Mouse (Mus musculus): Measurements from ENCODE around the gene Ntng2.

Ntng2 gene

DNA sequence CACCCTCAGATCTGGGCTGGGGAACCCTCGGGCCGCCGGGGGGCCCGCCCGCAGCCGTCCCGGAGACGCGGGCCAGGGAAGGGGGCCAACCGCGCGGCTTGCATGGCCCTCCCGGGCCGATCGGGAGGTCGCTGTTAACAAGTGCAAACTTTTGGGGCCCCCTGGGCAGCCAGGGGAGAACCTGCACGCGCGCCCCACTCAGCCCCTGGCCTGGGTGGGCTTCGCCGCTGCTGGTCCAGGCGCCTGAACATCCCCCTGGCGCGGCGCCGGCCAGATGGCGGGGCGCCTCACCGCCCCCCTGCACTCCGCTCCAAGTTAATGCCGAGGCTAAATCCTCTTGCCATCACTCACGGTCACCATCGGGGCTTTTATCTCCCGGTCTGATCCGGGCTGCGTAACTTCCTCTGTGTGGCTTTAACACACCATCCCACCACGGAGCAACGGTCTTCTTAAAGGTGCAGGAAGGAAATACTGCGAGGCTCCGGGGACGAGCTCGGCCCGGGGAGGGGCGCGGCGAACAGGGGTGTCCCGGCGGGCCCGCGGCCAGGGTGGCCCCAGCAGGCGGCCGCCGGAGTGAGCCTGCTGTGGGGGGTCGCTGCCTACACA, at the start of gene Ntng2:
Ntng2 (minus strand) TSS at position 407 of the 606 bp plus-strand sequence.
- DNase-seq (ENCODE audit: low spot score) = peak; percentile 68

DNA sequence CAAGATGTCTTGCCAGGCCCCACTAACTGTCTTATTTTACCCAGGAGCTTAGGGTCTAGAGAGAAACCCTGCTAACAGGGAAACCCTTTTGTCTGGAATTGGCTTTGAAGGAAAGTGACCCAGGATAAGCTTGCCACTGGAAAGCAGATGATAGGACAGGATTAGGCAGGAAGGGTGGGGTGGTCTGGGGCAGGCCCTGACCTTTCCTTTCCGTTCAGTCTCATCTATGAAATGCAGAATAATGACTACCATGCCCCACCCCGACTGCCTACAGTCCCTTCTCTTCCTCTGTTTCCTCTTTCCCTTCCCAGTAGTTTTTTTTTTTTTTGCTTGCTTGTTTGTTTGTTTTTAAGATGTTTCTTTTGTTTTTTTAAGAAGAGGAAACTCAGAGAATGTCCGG, 42.8 kb upstream of the Ntng2 start:
- DNase-seq (ENCODE audit: low spot score) = no peak

DNA sequence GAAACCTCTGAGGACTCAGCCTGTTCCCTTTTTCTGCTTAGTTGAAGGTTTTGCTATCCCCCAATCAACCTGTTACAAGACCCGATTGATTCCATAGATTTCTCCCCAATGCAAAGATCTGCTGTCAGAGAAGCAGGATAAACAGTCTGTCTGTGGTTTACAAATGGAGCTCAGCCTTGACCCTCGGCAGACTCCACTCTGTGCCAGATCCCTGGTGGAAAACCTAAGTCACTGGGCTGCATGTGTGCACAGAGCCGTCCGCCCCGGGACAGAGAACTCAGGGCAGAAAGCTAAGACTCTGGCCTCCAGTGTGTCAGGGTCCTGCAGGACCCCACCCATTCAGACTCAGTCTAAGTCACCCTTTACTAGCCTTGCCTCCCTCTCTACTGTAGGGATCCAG, 34.8 kb upstream of the Ntng2 start:
- no peak for DNase-seq (ENCODE audit: low spot score)

DNA sequence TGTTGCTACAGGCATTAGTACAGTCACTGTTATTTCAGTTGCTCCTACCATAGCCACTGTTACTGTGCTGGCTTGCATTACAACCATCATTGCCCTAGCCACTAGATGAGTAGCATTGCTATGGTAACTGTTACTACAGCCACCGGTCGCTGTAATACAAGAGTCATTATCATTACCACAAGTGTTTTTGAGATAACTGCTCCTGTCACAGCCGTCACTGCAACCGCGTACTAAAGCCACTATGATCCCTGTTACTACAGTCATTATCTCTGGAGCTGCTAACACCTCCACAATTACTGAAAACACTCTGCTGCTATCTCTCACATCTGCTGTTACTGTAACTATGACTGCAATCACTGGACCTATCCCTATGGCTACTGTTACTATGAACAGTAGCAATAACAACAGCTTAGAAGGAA, 24.9 kb upstream of the Ntng2 start:
- no peak for DNase-seq (ENCODE audit: low spot score)

DNA sequence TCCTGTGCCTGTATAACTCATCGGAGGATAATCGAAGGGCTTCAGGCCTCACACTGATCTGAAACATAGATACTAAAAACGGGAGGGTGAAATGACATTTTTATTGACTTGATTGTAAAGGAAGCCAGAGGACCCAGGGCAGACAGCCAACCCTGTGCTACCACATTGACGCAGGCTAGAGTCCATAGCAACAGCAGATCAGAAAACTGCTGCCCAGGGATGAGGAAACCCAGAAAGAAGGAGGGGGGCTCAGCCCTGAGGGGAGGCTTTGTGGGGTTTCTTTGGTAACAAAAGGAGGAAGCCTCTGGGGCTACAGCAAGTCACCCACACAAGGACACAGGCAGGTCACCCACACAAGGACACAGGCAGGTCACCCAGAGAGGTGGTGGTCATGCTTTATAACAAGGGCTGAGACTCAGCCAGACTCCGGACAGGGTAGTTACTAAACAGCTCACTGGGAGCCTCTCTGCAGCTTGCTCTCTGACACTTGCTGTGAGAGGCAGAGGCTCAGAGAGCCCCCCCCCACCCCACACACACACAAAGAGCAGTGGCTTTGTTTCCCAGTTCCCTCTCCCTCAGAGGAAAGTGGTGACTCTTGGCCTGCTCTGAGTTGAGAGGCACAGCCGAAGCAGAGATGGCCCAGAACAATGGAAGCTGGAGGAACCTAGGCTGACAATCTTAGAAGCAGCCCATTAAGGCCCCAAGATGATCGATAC, 19.2 kb upstream of the Ntng2 start:
- DNase-seq (ENCODE audit: low spot score) = peak; percentile 43

DNA sequence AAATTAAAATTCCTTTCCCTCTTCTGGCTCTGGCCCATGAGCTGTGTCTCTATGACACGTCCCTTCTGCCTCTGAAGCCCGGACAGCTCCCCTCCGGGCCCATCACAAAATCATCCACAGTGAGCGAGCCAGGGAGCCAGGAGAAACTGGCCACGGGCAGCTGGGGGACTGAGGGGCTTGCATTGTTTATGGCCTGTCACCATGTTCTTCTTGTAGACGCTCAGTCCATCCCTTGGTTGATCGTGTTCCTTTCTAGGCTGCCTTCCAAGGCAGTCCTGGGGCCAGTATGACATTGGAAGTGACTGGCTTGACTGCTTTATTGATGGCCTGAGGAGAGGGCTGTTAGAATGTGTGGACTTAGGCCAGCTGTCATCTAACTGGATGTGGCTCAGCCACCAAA, 18.3 kb upstream of the Ntng2 start:
- no peak for DNase-seq (ENCODE audit: low spot score)

DNA sequence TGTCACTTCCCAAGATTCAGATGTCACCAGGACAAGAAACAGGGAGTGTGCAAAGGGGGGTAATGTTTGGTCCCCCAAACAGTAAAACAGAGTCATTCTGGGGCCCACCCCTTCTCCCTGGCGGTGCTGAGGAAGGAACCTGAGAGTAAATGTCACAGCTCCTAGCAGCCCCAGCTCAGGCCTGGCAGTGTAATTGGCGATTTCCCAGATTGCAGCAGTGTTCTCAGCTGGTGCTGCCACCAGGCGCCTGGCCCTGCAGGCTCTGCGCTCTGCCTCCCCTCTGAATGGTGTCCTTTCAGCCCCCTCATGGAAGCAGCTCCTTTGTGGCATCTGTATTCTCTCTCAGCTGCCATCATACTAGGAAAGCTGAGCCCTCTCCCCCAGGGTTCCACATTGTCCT, 14.0 kb upstream of the Ntng2 start:
- DNase-seq (ENCODE audit: low spot score) = no peak

DNA sequence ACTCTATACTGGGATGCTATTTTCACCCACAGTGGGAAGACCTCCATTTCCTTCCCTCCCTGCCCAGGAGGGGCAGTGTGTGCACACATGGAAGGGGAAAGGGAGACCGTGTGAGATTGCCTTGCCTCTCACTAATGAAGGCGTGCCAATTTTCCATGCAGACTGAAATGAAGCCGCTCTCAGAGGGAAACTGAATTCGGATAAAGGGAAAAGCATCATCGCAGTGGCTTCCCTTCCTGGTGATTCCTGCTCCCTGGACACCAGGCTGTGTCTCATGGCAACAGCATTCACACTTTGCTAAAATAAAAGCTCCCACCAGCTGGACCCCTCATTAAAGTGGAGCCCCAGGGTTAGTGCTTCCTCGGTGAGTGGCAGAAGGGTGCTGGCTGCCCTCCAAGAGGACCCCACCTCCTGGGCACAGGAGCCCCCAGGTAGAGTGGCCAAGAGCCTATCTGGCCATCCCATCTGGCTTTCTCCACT, 9.7 kb upstream of the Ntng2 start:
- DNase-seq (ENCODE audit: low spot score) = no peak

DNA sequence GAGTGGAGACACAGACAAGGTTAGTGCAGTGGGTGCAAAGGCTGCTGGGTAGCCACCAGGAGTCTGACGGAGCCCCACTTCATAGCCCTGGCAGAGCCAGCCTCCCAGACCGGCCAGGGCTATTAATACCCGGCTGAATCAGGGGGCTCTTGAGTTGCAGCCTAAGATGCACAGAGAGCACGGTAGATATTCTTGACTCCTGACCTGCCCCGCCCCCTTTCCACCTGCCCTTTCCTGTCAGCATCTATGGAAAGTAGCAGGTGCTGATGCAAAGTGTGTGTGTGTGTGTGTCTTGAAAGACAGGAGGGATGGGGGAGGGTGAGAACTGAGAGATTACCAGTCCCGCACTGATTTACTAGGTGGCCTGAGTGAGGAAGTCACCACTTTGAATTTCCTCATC, 8.3 kb upstream of the Ntng2 start:
- no peak for DNase-seq (ENCODE audit: low spot score)

DNA sequence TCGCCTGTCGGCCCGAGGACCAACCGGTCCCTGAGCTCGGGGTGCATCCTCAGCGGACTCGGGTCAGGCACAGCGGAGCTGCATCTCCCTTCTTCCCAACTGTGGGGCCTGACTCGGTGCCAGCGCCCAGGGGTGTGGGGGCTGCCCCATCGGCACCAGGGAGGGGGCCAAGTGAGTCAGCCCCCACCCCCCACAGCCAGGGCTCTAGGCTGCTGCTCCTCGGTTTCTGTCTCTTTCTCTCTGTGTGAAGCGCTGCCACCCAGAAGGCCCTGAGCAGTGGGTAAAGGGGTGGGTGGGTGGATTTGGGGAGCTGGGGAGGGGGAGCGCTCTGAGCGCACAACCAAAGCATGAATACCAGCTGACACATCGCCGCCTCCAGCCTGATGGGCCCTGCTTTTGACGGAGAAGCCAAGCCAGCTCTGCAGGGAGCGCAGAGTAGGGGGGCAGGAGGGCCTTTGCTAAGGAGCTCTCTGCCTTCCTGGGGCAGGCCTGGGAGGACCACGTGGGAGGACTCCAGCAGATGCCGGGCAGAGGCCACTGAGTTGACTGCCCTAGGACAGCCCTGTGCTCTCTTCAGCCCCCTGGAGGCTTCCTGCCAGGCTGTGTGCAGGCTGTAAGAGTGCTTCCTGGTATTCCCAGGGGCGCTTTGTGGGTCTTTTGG, 530 bp upstream of the Ntng2 start:
- peak; percentile 69 for DNase-seq (ENCODE audit: low spot score)

DNA sequence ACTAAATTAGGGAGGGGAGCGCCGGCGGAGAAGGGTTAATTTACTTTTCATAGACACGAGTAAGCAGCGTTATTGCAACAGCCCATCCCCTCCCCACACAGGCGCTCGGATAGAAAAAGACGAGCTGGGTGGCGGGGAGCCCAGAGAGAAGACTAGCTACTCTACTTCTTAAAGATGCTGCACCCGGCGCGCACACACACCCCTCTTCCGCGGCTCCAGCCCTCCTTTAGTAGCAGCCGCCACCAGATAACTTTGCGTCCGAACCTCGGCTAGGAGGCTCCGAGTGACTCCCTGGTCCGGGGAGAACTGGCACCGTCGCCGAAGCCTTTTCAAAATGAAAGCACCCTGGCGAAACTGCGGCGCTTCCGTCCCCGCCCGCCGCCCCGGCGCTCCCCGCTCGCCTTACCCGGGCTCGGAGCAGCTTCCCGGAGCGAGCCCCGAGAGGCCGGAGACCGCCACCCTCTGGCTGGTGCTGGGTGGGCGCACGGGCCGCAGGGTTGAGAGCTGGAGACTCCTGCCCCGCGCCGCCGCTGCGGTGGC, 676 bp downstream of the Ntng2 start:
- DNase-seq (ENCODE audit: low spot score) = peak; percentile 53

DNA sequence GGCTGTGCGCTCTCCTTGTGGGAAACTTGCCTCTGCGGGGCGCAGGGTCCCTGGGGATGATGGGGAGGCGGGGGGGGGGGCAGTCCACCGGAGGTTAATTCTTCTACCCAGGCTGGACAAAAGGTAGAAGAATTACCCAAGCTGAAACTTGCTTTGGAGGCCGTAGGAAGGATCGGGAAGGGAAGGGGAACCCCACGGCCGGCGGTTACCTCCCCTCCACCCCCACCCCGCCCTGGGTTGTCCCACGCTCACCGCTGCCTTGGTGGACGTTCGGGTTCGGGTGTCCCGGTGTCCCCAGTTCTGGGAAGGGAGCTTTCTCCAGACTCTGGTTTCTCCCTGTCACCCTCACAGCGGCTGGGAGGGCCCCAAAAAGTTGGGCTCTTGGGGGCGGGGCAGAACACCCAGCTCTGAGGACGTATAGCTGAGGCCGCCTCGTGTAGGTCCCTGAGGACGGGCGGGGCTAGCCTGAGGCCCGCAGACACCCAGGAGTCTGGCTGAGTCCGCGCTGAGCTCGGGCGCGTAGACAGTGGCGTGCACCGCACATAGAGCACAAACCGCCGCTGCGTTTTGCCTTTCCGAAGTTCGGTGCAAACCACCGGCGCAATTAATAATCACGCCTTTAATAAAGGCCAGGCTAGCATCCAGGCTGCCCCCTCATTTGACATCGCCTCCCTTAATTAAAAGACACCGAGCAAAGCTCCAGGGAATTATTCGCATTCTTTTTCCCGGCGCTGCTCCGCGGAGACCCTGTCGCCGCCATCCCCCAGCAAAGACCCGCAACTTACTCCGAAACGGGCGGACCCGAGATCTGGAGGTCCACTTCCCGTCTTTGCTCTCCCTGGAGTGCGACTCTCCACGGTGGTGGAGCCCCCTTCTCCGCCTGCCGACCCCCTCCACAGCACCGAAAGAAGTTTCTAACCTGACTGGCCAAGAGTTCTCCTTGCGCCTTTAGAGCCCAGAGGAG, 1.4 kb downstream of the Ntng2 start:
- DNase-seq (ENCODE audit: low spot score) = peak; percentile 36

DNA sequence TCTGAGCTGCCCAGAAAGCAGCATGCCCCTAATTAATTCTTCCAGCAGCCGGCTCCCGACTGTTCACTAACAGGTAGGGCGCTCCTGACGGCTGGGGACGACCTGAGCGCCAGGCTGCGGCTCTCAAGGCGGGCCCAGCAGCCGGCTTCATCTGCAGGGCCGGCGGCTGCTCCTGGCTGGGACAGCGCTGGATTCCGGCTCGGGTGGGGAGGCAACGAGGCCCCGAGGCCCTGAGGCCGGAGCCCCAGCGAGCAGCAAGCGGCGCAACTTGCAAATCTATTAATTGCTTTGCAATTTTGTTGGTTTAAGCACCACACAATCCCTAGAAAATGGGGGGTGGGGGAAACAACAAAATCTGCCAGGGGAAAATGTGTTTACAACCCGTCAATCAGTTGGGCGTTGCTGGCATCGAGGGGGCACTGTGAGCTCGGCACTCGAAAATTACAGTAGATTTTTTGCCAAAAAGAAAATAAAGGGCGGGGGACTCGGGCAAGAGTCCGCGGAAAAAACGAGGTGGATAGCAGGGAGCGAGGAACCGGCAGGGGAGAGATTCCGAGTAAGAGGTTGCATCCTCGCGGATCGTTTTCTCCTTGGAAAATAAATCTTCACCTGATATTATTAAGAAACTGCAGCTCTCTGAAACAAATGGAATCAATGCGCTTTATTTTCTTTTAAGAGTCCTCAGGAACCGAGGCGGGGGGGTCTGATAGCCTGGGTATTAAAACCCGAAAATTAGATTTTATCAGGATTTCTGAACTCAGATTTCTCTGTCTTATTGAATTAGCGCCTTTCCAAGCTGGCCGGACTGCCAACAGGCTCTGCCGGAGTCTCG, 2.3 kb downstream of the Ntng2 start:
- peak; percentile 57 for DNase-seq (ENCODE audit: low spot score)

DNA sequence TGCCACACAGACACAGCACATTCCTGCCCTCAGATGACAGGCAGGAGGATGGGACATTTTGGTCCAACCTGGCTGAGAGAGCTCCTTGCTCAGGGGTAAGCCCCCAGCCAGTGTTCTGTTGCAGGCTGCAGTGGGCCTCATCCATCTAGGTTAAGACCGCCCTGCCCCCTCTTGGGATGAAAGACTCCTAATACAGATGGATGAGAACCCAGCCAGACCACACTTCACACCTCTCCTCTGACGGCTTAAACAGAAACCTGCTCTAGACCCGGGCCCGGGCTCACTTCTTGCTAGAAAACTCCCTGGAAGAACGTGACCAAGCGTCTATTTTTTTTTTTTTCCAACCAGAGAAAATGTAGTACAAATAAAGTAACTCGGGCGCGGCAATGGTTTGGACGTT, 3.0 kb downstream of the Ntng2 start:
- peak; percentile 35 for DNase-seq (ENCODE audit: low spot score)

DNA sequence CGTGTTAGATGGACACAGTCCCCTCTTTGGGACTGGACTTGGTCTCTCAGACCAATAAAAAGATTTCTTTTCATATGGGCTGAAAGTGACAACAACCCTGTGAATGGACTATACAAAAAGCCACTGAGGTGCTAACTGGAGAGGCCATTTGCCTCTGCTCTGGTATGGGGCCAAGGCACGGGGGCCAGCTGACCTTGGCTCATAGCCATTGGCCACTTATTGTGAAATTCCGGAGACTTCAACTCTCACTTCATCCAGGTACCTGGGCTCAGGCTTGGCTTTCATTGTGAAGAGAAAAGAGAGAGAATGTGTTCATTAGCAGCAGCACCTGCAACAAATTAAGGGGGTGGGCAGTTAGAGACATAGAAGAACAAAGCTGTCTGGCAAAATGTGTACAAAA, 4.3 kb downstream of the Ntng2 start:
- no peak for DNase-seq (ENCODE audit: low spot score)

DNA sequence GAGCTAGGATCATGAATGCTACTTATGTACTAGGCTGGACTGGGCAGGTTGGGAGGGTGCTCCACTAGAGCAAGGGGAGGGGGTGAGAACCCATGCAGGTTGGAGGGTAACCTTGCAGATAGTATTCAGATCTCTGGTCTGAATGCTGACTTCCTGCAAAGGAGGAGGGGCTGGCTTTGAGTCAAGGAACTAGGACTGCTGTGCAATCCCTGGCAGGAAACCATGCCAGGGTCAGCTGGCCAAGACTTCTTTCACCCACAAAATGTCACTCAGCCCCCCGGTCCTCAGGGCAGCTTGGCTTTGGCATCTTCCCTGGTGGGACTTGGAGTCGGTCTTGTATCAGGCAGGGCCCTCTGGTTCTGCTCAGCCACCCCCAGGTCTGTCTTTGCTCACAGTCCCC, 5.4 kb downstream of the Ntng2 start:
- DNase-seq (ENCODE audit: low spot score) = no peak

DNA sequence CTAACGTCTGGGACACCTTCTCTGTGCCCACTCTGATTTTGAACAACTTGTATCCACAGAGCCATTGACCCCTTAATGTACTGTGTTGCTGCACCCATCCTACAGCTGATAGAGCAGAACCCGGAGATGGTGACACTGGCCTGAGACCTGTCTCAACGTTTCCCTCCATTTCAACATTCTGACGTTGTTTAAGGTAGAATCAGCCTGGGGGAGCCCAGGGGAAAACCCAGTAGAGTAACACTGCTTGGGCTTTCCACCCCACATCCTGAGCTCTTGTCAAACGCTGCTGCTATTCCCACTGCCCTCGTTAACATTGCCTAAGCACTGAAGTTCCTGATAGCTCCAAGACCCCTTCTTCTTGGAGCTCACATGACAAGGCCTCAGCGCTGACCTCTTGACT, 5.9 kb downstream of the Ntng2 start:
- DNase-seq (ENCODE audit: low spot score) = no peak

DNA sequence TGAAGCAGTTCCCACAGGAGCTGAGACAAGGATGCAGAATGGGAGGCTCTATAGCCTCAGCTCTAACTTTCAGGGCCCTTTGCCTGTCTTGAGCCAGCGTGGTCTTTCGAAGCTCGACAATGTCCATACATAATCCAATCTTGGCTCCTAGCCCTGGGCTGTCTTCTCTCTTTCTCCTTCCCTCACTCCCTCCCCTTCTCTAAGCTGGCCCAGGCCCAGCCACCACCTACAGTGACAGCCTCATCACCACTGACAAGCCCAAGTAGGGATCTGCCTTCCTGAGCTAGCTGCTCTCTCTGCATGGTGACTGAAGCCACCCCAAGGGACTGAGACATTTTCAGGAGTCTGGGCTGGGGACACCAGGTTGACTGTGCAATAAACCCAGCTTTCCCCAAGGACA, 6.5 kb downstream of the Ntng2 start:
- DNase-seq (ENCODE audit: low spot score) = no peak

DNA sequence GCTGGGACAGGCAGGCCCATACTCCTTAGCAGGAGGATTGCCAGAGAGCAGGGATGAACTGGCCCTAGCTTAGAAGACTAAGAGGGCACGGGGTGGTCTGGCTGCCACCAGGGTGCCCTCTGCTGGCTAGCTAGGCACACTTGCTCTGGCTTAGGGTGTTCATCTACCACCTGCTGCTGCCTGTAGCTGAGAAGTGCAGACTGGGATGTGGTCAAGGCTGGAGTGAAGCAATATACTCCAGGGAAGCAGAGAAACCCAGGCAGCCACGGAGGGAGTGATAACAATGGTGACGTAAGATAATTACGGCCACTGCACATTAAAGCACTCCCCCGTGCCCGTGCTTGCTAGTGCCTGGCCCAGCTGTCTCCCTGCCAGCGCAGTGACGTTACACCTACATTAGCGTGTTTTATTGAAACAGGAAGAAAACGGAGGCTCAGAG, 7.4 kb downstream of the Ntng2 start:
- peak; percentile 68 for DNase-seq (ENCODE audit: low spot score)

DNA sequence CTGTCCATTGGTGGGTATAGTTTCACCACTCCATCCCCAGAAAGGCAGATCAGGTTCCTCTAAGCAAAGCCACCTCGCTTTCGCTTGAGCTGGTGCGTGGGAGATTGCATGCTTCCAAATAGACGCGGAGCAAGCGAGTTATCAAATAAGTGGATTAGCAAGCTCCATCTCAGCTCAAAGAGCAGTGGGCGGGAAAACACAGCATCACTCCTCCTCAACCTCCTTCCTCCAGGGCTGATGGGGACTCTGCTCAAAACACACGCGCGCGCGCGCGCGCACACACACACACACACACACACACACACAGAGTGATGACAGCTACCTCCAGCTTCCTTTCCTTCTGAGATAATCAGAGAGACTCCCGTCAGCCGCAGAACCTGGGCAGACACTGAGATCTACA, 13.5 kb downstream of the Ntng2 start:
- DNase-seq (ENCODE audit: low spot score) = no peak

DNA sequence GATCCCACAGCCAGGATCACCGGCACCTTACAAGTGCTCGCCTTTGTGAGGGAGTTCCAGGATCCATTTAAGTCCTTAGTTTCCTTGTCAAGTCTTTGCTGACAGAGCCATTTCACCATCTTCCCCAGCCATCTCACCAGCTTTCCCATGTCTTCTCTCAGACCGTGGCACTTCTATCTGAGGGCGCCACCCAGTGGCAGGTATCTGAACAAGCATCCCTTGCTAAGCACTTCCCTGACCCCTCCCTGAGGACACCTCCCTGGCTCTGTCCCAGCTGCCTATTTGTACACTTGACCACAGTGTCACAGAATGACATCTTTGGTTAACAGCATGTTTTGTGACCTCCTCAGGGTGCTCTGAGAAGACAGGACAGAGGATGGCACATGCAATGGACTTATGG, 15.2 kb downstream of the Ntng2 start:
- peak; percentile 73 for DNase-seq (ENCODE audit: low spot score)

All from retina, embryonic 14.5 days (tissue).